ENCODE assay signal across 25 mouse cellular contexts in genomic region chr5:35263716-35264115, GRCm38 (mm10). TPM values are rescaled to one million over a fixed set of nuclear protein-coding genes. Genes with fewer than 3 reads are reported as not detected.
"Had no signal": no experiment of that assay in that cellular context is flagged by ENCODE, and none has a peak within 500 bp of the region (broad histone marks: within the 10 kb centered on the region; RNA-seq: fewer than 3 reads in every experiment).

No protein-coding gene starts in this region.

- H3K4me3 ChIP-seq: hindbrain, embryonic 15.5 days; layer of hippocampus, adult 2 months; liver, embryonic 13.5 days; megakaryocyte, embryonic 14.5 days; midbrain, embryonic 10.5 days; midbrain, embryonic 13.5 days; myocyte; neural tube, embryonic 13.5 days had no signal

- H3K9ac ChIP-seq: hindbrain, embryonic 15.5 days; liver, embryonic 13.5 days; midbrain, embryonic 13.5 days; neural tube, embryonic 13.5 days had no signal

- H3K4me1 ChIP-seq: liver, embryonic 13.5 days had no signal

- H3K27me3 ChIP-seq: hindbrain, embryonic 15.5 days; liver, embryonic 13.5 days; midbrain, embryonic 13.5 days had no signal

- H3K36me3 ChIP-seq: hindbrain, embryonic 15.5 days; liver, embryonic 13.5 days; midbrain, embryonic 10.5 days; midbrain, embryonic 13.5 days; neural tube, embryonic 13.5 days had no signal

- H3K9me3 ChIP-seq: hindbrain, embryonic 15.5 days; liver, embryonic 13.5 days; megakaryocyte, embryonic 14.5 days; midbrain, embryonic 10.5 days; midbrain, embryonic 13.5 days; neural tube, embryonic 13.5 days had no signal

- ATAC-seq: intestine, postnatal 0 days; midbrain, embryonic 13.5 days; midbrain, embryonic 16.5 days had no signal

- DNase-seq: kidney, adult 2 months; kidney, postnatal 25 days; layer of hippocampus, adult 9-11 months; liver, embryonic 13.5 days; retina, postnatal 1 day; thymus, adult 2 months; thymus, postnatal 14 days; thymus, postnatal 4 days had no signal

- H3K4me2 ChIP-seq: hindbrain, embryonic 15.5 days; liver, embryonic 13.5 days; midbrain, embryonic 13.5 days; neural tube, embryonic 13.5 days had no signal

- H3K27ac ChIP-seq: hindbrain, embryonic 15.5 days; kidney, postnatal 0 days; layer of hippocampus, adult 2 months; liver, embryonic 13.5 days; midbrain, embryonic 10.5 days; midbrain, embryonic 13.5 days; neural tube, embryonic 13.5 days; stomach, postnatal 0 days had no signal

RNA-seq across cellular contexts. Expression of gene Adra2c, which starts 14.4 kb away (rescaled TPM):
- total RNA-seq: liver, adult 2 months; monocyte, adult 5-6 weeks; neutrophil, adult 5-6 weeks had no signal
- polyA plus RNA-seq: limb, embryonic 11.5 days; liver, adult 2 months; liver, embryonic 13.5 days; liver, embryonic 16.5 days; midbrain, embryonic 10.5 days; myocyte; stomach, embryonic 14.5 days; stomach, postnatal 0 days had no signal
